Mouse (Mus musculus): ENCODE results near the gene Elf5. TPM values are rescaled to one million over a fixed set of nuclear protein-coding genes. Genes with fewer than 3 reads are reported as not detected.
A peak's percentile ranks its signal among the peaks of the same experiment; 100 is the strongest.

Gene Elf5
- total RNA-seq, 1 experiment from 2014 or later, result not detected

- no peak; a peak in 1 of 4 replicates for ATAC-seq (replicated peaks in 1 of 2; ENCODE audit: insufficient read depth in 1 of 2, low FRiP score in 2 of 2, low TSS enrichment in 1 of 2, low read depth in 1 of 2, poor library complexity in 2 of 2, severe bottlenecking in 2 of 2)
Measured at GRCm38 (mm10) chr2:103459069-103459468, 47.6 kb downstream of the Elf5 start.

- ATAC-seq (replicated peaks in 1 of 2; ENCODE audit: insufficient read depth in 1 of 2, low FRiP score in 2 of 2, low TSS enrichment in 1 of 2, low read depth in 1 of 2, poor library complexity in 2 of 2, severe bottlenecking in 2 of 2), result no peak
Measured at GRCm38 (mm10) chr2:103461210-103461609, 49.7 kb downstream of the Elf5 start.

GRCm38 (mm10) chr2:103461743-103462142 lies 50.3 kb downstream of the Elf5 start:
- ATAC-seq (replicated peaks in 1 of 2; ENCODE audit: insufficient read depth in 1 of 2, low FRiP score in 2 of 2, low TSS enrichment in 1 of 2, low read depth in 1 of 2, poor library complexity in 2 of 2, severe bottlenecking in 2 of 2), result no peak

- ATAC-seq (replicated peaks in 1 of 2; ENCODE audit: insufficient read depth in 1 of 2, low FRiP score in 2 of 2, low TSS enrichment in 1 of 2, low read depth in 1 of 2, poor library complexity in 2 of 2, severe bottlenecking in 2 of 2), result no peak
Measured at GRCm38 (mm10) chr2:103462746-103463145, 51.3 kb downstream of the Elf5 start.

- ATAC-seq (replicated peaks in 1 of 2; ENCODE audit: insufficient read depth in 1 of 2, low FRiP score in 2 of 2, low TSS enrichment in 1 of 2, low read depth in 1 of 2, poor library complexity in 2 of 2, severe bottlenecking in 2 of 2), result no peak
Measured at GRCm38 (mm10) chr2:103464524-103464923, 53.0 kb downstream of the Elf5 start.

GRCm38 (mm10) chr2:103465429-103465828 lies 53.9 kb downstream of the Elf5 start:
- ATAC-seq (replicated peaks in 1 of 2; ENCODE audit: insufficient read depth in 1 of 2, low FRiP score in 2 of 2, low TSS enrichment in 1 of 2, low read depth in 1 of 2, poor library complexity in 2 of 2, severe bottlenecking in 2 of 2), result no peak

GRCm38 (mm10) chr2:103466272-103466671 lies 54.8 kb downstream of the Elf5 start:
- ATAC-seq (replicated peaks in 1 of 2; ENCODE audit: insufficient read depth in 1 of 2, low FRiP score in 2 of 2, low TSS enrichment in 1 of 2, low read depth in 1 of 2, poor library complexity in 2 of 2, severe bottlenecking in 2 of 2), result no peak

GRCm38 (mm10) chr2:103466984-103467588 lies 55.6 kb downstream of the Elf5 start:
- no peak for ATAC-seq (replicated peaks in 1 of 2; ENCODE audit: insufficient read depth in 1 of 2, low FRiP score in 2 of 2, low TSS enrichment in 1 of 2, low read depth in 1 of 2, poor library complexity in 2 of 2, severe bottlenecking in 2 of 2)

- no peak for ATAC-seq (replicated peaks in 1 of 2; ENCODE audit: insufficient read depth in 1 of 2, low FRiP score in 2 of 2, low TSS enrichment in 1 of 2, low read depth in 1 of 2, poor library complexity in 2 of 2, severe bottlenecking in 2 of 2)
Measured at GRCm38 (mm10) chr2:103473362-103473761, 61.9 kb downstream of the Elf5 start.

- ATAC-seq (replicated peaks in 1 of 2; ENCODE audit: insufficient read depth in 1 of 2, low FRiP score in 2 of 2, low TSS enrichment in 1 of 2, low read depth in 1 of 2, poor library complexity in 2 of 2, severe bottlenecking in 2 of 2), result no peak
Measured at GRCm38 (mm10) chr2:103476180-103476579, 64.7 kb downstream of the Elf5 start.

GRCm38 (mm10) chr2:103476657-103477056 lies 65.2 kb downstream of the Elf5 start:
- ATAC-seq (replicated peaks in 1 of 2; ENCODE audit: insufficient read depth in 1 of 2, low FRiP score in 2 of 2, low TSS enrichment in 1 of 2, low read depth in 1 of 2, poor library complexity in 2 of 2, severe bottlenecking in 2 of 2), result no peak

GRCm38 (mm10) chr2:103477456-103477855 lies 66.0 kb downstream of the Elf5 start:
- ATAC-seq (replicated peaks in 1 of 2; ENCODE audit: insufficient read depth in 1 of 2, low FRiP score in 2 of 2, low TSS enrichment in 1 of 2, low read depth in 1 of 2, poor library complexity in 2 of 2, severe bottlenecking in 2 of 2), result no peak

GRCm38 (mm10) chr2:103478326-103478725 lies 66.8 kb downstream of the Elf5 start:
- no peak for ATAC-seq (replicated peaks in 1 of 2; ENCODE audit: insufficient read depth in 1 of 2, low FRiP score in 2 of 2, low TSS enrichment in 1 of 2, low read depth in 1 of 2, poor library complexity in 2 of 2, severe bottlenecking in 2 of 2)

GRCm38 (mm10) chr2:103480240-103480639 lies 68.8 kb downstream of the Elf5 start:
- 0 out of 4 replicates have a peak, but pooled peaks of 1 of the 2 experiments have one; percentile 7 for ATAC-seq (replicated peaks in 1 of 2; ENCODE audit: insufficient read depth in 1 of 2, low FRiP score in 2 of 2, low TSS enrichment in 1 of 2, low read depth in 1 of 2, poor library complexity in 2 of 2, severe bottlenecking in 2 of 2)

- ATAC-seq (replicated peaks in 1 of 2; ENCODE audit: insufficient read depth in 1 of 2, low FRiP score in 2 of 2, low TSS enrichment in 1 of 2, low read depth in 1 of 2, poor library complexity in 2 of 2, severe bottlenecking in 2 of 2), result no peak
Measured at GRCm38 (mm10) chr2:103480871-103481270, 69.4 kb downstream of the Elf5 start.

- no peak for ATAC-seq (replicated peaks in 1 of 2; ENCODE audit: insufficient read depth in 1 of 2, low FRiP score in 2 of 2, low TSS enrichment in 1 of 2, low read depth in 1 of 2, poor library complexity in 2 of 2, severe bottlenecking in 2 of 2)
Measured at GRCm38 (mm10) chr2:103481314-103482231, 70.1 kb downstream of the Elf5 start.

- ATAC-seq (replicated peaks in 1 of 2; ENCODE audit: insufficient read depth in 1 of 2, low FRiP score in 2 of 2, low TSS enrichment in 1 of 2, low read depth in 1 of 2, poor library complexity in 2 of 2, severe bottlenecking in 2 of 2), result no peak
Measured at GRCm38 (mm10) chr2:103483289-103483985, 71.9 kb downstream of the Elf5 start.

GRCm38 (mm10) chr2:103483986-103484520 lies 72.6 kb downstream of the Elf5 start:
- no peak for ATAC-seq (replicated peaks in 1 of 2; ENCODE audit: insufficient read depth in 1 of 2, low FRiP score in 2 of 2, low TSS enrichment in 1 of 2, low read depth in 1 of 2, poor library complexity in 2 of 2, severe bottlenecking in 2 of 2)

Measured in hematopoietic stem cell, adult 5-6 weeks (primary cell).